Mouse (Mus musculus) induced T-regulatory cell, adult 2 months (primary cell): ENCODE measurements around the gene Ehhadh.
A peak's percentile ranks its signal among the peaks of the same experiment; 100 is the strongest.
"Not testable (repeated sequence)": the region's sequence is repeated elsewhere in the genome, so short reads cannot be mapped to it uniquely, and the experiment has no call there.

ENCODE experiments used
- DNase-seq: peaks from one replicate; pipeline ENCODE4 v3.0.0-alpha.2; 2012; ENCODE audit warnings: low read depth

Ehhadh gene

DNA sequence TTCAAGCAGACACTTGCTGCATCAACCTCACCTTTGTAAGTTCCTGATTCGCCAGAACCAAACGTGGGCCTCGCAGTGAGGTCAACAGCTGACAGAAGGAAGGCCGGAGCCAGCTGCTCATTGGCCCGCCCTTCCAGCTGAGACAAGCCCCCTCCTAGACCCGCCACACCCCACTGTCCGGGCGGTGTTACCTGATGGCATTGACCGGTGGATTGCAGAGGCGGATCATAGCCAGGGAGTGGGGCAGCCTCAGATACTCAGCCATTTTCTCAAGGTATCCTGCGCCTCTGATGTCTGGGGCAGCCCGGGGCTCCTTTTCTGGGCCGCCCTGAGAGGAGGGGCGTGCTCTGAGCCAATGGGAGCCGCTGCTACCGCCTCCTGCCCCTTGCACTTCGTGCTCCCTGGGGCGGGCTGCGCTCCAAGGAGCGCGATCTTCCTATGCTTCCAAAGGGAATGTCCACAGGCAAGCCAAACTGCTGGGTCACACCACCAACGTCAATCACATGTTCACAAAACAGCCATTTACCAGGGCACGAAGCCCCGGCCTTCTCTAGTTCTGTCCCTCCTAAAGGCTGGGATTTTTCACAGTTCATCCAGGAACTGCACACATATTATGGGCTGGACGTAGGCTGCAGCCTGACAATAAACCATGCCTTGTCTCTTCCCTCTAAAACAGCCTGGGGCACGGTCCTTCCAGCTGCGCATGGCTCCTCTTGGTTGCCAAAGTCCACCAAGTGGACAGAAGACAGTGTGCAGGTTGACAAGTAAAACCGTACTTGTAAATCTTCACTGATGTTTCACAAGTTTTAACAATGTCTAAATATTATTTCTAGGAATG, at the start of gene Ehhadh:
Gene Ehhadh, minus strand, starts transcription at position 292 of the 838 bp plus-strand sequence.
- peak; percentile 76 for DNase-seq

DNA sequence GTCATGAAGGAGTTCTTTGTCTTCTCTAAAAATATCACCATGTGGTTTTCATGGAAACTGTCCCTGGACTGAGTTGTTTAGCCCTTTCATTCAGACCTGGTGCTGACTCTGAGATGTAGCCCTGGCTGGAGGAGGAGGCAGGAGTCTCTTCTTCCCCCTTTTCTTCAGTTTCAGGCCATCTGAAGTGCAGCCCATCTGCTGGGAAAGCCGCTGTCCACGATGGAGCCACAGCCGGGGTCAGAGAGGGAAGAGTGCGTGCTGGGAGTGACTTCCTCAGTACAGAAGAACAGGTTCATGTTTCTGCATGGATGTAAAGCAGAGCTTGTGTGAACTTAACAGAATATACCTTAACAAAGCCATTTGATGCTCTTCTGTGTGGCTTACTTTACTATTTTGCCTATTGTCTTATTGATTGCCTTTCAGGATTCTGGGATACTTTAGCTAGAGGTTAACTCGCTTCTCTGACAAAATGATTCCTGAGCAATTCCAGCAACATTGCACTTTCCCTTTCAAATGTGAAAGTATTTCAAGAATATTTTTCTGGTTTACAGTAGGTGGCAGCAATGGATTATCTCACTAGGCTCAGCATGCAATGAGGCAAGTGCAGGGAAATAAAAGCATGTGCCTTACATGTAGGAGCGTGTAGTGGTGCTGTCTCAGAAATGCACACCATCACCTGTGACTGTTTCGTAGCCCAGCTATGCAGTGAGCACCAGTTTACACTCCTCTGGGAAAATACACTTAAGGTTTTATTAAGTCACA, 48.9 kb upstream of the Ehhadh start:
- peak; percentile 32 for DNase-seq

DNA sequence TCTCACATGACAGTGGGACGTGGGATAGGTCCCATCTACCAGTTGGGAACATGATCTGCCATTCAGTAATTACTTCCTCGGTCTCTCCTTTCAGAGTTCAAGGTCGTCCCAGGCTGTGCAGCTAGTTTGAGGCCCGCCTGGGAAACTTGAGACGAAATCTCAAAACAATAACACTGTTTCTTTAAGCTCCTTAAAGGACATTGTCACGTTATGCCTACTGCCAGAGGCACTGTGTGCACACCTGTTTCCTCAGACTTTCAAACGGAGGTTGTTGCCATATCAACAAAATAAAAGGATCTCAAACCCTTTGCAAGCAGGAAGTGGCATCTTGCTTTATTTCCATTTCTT, 48.0 kb upstream of the Ehhadh start:
- DNase-seq: peak; percentile 26

DNA sequence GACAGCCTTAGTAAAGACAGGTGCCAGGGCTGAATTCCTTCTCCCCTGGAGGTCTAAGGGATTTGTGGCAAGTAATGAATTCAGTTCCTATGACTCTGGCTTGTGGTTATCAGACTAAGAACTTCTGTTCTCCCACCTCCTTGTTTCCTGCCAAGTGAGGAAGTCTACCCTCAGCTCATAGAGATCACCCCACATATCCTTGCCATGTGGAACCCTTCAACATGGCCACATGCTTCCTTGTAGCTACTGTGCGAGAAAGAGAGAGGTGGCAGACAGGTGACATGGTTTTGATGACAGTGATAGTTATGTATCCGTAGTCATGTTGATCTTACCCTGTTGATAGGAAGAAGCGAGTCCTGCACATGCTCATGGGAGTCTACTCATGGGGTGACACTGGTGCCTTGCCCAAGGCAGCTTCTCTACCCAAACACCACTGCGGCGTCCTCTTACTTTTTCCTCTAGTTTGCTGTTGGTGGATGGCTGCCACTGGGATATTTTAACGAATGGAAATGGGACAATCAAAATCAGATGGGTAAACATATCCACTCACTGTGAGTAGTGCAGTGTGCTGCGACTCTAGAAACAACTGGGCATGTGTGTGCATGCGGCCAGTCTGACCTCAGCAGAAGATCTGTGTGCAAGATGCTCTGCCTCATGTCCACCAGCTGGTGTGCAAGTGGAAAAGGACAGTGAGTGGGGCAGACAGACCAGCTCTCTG, 47.4 kb upstream of the Ehhadh start:
- DNase-seq: no peak

DNA sequence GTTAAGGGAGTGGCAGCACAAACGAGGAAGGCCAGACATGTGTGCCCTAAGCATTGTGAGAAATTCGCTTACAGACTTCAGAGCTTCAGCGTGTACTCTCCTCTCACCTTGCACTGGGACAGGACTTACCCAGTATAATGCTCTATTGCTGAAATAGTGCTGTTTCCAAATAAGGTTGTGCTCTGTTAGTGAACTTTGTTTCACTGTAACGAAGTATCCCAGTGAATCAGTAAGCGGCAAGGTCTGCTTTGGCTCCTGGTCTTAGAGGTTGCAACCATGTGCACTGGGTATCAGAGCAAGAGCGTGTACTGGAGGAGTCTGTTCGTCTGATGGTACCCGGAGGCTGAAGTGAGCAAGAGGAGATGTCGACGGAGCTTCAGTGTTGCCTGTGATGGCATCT, 46.4 kb upstream of the Ehhadh start:
- DNase-seq: no peak

DNA sequence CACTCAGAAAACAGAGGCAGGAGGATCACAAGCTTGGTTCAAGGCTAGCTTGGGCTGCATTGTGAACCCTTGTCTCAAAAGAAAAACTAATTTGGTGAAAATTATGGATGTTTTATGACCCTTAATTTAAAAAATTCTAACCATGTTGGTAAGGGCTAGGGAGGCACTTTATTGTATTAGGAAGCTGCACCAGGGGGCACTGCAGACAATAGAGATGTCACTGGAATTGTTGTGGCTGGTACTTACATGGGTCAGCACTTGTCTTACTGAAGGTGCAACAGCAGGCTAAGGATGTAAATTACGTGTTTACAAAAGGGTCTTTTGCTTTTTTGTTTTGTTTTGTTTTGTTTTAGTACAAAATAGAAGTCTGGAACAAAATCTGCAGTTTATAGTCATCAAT, 45.9 kb upstream of the Ehhadh start:
- no peak for DNase-seq

DNA sequence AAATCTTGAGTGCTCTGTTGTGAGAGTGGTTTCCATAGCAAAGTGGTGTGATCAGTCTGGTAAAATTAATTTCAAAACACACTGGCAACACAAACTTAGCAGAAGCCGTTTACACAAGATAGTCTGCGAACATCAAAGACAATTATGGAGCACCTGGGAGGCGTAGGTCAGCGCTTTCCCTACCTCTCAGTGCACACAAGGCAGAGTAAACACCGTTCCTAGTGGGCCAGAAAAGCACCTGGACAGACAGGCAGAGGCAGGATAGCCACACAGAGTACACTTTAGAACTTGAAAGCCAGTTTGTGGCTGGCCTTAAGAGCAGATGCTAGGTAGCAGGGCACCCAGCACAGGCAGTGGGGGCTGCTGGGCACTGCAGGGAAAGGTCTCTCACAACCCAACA, 44.2 kb upstream of the Ehhadh start:
- DNase-seq: no peak

DNA sequence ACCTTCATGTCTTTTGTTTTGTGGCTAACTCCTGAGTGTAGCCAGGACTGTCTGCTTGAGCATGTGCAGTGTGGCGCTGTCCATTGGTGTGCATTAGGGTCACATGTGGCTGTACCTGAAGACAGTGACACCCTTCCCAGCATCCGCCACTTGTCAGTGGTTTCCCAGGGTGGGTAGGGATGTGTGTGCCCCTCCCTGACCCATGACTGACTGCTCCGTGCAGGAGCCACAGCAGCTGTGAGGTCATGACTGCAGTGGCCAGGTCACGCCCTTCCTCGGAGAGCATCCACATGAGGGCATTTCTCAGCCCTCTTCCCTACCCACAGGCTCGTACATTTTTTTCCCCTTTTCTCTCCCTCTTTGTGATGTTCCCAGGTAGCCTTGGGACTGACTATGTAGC, 43.2 kb upstream of the Ehhadh start:
- no peak for DNase-seq

DNA sequence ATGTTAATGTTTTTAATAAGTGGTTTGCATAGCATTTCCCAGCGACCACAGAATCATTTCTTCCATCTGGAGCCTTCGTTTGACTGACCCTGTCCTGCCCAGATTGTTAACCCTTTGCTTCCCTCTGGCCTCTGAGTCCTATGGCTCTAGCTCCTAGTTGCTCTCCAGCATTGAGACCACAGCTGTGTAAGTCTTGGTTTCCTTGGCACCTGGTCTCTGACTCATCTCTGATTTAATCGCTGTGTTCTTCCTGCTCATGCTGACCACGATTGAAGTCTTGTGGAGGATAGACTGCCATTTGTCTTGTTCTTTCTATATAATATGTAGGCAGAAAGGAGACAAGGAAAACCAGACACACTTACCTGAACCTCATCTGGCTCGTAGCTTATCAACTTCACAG, 42.1 kb upstream of the Ehhadh start:
- peak; percentile 26 for DNase-seq

DNA sequence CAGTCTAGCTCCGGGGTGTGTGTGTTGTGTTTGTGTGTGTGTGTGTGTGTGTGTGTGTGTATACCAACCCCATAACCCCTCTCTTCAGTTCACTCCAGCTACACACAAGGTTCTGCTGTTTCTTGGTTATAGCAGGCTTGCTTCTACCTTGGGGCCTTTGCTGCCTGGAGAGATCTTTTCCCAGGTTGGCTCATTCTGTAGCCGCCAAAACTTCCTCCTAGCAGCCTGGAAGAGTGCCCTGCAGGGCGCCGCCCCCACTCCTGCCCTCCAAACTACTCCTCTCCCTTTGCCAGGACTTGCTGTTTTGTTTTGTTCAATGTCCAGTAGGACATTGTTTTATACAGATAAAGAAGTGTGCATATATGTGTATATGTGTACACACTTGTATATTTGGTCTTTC, 40.0 kb upstream of the Ehhadh start:
- DNase-seq: no peak

DNA sequence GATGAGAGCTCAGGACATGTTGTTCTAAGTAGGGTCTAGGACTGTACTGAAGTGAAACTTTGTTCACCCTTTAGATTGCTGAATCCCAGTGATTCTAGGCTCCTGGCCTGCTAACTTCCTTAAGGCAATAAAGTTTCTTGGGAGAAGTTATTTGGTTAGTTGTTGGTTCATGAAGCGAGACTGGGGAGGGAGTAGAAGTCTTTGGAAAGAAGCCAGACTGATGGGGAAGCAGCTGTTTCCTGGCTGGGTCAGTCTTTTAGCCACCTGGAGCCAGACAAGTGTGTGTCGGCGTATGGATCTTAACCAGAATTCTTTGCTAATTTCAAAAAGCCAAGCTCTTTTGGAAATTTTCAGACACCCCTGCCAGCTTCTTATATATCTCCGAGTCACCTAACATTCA, 39.5 kb upstream of the Ehhadh start:
- no peak for DNase-seq

DNA sequence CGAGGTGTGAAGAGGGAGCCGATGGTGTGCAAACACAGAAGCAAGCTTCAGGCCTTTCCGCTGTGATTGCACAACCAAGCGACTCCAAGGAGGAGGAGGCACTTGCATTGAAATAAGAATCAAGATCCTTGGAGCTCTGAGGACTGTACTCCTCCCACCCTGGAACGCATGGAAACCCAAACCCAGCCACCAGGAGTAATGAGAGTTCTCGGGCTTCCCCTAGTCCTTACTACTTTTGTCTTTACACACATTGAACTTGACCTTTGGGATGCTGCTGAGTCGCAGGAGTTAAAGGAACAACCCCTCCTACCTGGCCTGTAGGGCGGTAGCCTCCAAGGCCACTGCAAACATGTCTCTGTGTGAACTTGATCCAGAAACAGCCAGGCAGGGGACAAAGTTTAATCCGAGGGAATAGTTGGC, 38.0 kb upstream of the Ehhadh start:
- DNase-seq: no peak

DNA sequence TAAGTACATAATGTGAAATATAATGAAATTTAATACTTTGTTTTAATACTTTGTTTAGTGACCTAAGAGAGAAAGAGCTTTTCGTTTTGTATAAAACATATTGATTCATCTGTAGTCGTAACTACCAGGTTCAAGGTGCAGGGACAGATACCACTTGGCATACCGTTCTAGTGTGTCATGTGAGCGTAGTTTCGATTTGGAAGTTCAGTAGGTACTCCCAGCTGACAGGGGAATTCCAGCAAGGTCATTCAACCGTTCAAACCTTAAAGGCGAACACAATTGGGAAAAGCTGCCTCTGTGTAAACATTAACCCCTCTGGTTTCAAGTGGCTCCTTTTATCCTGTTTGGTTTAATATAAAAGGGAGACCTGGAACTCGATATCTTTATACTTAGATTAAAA, 31.0 kb upstream of the Ehhadh start:
- no peak for DNase-seq

DNA sequence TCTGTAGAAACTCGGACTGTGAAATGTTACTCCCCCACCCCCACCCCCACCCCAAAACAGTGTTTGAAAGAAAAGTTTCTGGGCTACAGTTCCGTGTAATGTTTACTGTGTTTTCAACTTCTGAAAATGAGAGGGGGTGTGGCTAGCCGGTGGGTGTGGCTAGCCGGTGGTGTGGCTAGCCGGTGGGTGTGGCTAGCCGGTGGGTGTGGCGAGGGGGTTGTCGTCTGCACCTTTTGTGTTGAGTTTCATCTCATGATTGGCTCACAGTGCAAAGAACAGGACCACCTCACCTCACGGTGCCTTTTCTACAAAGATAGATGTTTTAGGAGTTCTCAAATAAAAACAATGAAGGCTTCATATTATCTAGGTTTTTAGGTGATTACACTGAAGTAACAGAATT, 30.5 kb upstream of the Ehhadh start:
- peak; percentile 64 for DNase-seq

DNA sequence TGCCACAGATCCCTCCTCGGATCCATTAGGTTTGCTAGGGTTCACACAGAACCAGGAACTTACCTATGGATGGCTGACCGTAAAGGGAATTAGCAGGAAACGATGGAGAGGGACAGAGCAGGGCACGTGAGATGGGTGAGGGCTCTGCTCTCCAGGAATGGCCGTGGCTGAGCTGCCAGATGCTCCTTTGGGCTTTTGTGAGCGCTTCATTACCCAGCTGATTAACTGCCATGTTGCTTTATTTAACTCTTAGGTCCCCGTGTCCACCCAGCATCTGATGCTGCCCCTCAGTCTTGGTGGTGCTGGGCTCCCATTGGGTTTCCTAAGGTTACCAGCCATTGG, 28.0 kb upstream of the Ehhadh start:
- no peak for DNase-seq

DNA sequence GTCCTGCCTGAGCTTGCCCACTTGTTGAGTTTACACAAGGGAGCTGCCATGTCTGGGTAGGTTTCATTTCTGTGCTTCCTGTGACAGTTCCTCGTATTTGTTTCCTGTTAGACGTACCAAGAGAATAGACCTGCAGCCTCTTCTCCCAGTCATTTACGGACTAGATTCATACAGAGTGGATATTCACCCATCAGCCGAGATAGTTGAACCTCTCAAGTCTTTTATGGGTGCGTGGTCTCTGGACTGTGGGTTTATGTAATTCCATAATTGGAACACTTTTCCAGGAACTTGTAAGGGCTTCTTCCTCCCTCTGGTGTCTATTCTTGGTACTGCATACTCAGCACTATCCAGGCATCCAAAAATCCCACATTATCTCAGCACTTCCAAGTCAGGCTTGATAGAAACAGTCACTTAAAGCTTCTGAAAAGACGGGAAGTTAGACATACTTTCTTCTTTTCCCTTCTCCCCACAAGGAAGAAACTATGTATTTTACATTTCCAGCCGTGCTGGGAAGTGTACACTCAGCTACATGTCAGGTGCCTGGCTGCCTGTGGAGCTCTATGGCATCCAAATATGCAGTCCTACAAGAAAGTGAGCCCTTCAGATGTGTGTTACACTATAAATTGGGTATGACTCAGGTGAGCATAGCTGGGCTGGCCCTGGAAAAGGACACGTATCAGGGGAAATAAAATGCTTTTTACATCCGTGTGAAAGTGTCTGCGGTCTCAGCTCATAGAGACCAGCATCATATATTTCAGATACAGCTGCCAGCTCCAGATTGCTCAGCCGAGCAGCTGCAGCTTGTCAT, 27.5 kb upstream of the Ehhadh start:
- peak; percentile 68 for DNase-seq

DNA sequence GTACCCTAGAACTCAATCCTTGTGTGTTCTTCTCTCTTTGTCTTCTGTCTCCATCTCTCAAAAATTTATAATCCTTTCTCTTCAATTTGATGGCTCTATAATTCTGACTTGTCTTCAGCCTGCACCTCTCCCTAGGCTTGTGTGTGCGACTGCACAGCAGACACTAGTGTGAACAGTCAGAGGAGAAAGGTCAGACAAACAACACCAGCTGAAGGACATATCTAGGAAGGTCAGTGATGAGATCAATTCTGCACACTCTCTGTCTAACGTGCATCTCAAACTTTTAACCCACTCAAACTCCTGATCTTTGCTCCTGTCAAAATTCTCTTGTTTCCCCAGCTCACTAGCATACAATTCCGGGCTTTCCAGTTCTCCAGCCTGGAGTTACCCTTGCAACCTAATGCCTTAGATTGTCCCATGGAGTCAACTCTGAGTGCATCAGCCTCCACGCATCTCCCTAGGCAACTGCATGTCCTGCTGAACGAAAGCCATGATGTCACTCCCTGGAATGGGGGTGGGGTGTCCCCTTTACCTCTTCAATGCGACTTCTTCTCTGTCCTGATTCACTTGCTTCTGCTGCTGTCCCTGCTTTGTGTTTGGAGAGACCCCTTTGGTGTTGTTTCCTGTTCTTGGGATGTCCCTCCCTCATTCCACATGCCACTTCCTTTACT, 25.7 kb upstream of the Ehhadh start:
- DNase-seq: no peak

DNA sequence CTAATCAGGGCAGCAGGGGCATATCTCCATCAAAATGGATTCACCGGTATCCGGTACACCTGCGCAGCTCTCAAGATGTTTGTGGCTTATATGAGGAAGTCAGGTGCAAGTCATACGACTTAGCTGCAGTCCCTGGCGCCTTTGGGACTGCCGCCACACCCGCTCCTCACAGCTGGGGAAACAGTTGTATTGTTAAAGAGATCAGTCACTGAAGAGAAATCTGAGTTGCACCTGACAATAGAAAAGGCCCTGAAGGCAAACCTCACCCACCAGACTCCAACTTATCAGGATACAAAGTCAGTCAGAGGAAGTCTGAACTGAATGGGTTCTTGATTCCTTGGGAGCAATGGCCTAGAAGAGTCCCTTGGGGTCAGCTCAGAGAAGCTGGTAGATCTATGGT, 20.2 kb upstream of the Ehhadh start:
- DNase-seq: not testable (repeated sequence)

DNA sequence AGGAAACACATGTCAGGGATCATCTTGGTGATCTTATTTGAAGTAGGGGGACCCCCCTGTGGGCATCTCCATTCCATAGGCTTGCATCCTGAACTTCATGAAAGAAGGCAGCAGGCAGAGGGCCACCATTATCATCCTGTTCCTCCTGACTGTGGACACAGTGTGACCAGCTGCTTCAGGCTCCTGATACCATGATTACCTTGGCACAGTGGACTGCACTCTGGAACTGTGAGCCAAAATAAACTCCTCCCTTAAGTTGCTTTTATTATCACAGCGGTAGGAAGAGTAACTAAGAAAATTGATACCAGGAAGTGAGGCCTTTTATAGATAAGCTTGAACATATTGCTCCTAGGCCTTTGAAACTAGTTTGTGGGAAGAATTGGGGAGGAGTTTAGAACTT, 19.3 kb upstream of the Ehhadh start:
- DNase-seq: no peak

DNA sequence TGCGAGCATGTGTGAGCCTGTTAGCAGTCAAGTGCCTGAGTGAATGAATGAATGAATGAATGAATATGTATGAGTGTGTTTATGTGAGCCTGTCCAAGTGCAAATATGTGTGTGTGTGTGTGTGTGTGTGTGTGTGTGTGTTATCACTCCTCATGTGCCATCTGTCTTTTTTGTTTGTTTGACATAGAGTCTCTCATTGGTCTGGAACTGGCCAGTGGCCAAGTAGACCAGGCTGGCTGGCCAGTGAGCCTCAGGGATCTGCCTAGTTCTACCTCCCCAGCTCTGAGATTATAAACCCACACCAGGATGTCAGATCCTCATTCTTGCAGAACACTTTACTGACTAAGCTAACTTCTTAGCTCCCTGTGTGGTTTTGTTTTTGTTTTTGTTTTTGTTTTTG, 16.7 kb upstream of the Ehhadh start:
- DNase-seq: no peak

DNA sequence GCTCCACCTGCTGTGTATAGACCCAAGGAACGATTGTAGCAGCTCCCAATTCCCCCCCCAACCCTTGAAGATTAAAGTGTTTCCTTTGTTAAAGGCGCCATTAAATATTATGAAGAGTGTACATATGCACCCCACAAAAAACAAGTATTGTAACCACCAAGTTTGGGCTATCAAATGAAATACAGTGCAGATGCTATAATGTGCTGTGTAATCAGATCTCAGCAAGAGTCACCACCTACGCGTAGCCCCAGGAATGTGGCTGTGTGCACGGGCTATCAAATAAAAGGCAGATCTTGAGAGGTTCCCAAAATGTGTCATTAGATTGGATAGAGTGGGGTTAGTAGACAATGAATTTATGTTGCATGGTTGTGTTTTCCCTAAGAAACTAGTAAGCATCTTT, 7.5 kb upstream of the Ehhadh start:
- no peak for DNase-seq

DNA sequence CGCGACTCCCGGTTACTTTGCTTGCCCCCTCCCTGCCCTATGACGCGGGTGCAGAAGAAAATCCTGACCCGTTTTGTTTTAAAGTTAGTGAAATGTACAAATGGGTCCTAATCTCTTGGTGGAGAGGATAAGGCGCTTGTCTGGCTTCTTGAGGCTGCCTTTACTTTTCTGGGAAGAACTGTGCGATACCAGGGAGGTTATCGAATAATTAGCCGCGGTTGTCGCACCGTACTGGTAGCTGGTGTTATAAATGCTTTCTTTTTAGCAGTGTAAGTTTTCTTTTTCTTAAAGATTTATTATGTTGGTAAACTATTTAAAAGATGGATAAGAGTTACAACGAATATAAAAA, 7.1 kb upstream of the Ehhadh start:
- DNase-seq: no peak
